Mouse (Mus musculus) brain, adult 10 weeks (tissue): Measurements from ENCODE around the gene Jmy. TPM values are rescaled to one million over a fixed set of nuclear protein-coding genes. Genes with fewer than 3 reads are reported as not detected.

Experiments
- polyA plus RNA-seq: library from polyadenylated mRNA; stranded (reverse); fragments of 350-450 nt; fragmentation: Illumina TruSeq; extraction: RNeasy Lipid Tissue Mini Kit (QIAGEN cat#74804); gene quantifications from one replicate; pipeline ENCODE4 v1.2.3, GENCODE M21; 2015; ENCODE audit warnings: low read depth, low replicate concordance

Jmy gene
- polyA plus RNA-seq = 15.1 TPM

GRCm38 (mm10) chr13:93499167-93499972 lies at the start of gene Jmy:
Gene Jmy, minus strand, starts transcription at chr13:93499808.

Other genes starting within 250 kb of the Jmy start
- gene Homer1, start 200.2 kb downstream of the Jmy start, polyA plus RNA-seq = 174 TPM
- gene Bhmt, start 138.2 kb upstream of the Jmy start, polyA plus RNA-seq = 0.98 TPM
- 0.42 TPM for gene Bhmt2, start 174.5 kb upstream of the Jmy start, polyA plus RNA-seq
- 0.48 TPM for gene Dmgdh, start 174.6 kb upstream of the Jmy start, polyA plus RNA-seq